25 mouse cellular contexts compared by ENCODE assay signal in the genomic region with DNA sequence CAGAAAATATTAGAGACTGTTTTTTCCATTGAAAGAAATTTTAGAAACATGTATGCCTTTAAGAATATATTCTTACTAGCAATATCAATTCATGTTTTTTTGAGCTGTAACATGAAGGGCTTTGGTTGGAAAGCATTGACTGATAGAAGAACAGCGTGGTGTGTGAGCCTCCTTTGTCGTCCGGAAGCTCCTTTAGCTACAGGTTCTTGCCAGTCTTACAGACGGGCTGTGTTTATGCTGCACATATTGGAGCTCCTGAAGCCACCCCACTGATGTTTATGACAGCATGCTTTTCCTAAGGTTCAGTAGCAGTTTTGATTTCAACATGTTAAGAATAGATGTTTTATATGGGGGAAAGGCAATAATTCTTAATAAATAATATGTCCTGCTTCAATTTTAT.
DNase-seq lines count a peak whose midpoint lies in the region; ATAC-seq and TF ChIP-seq lines count a peak whose summit lies in the region.
"Had no signal": no experiment of that assay in that cellular context is flagged by ENCODE, and none has a peak within 500 bp of the region (broad histone marks: within the 10 kb centered on the region; RNA-seq: fewer than 3 reads in every experiment).

No protein-coding gene starts in this region.

- H3K9me3 ChIP-seq in heart, embryonic 14.5 days (ENCODE audit: control insufficient read depth, low read length), result no peaks in the 10 kb centered on the region
- no peaks in the 10 kb centered on the region for H3K9me3 ChIP-seq in heart, embryonic 10.5 days
- H3K9me3 ChIP-seq in megakaryocyte, embryonic 14.5 days, result no peaks in the 10 kb centered on the region
- no peaks in the 10 kb centered on the region for H3K9me3 ChIP-seq in hindbrain, embryonic 14.5 days (ENCODE audit: control insufficient read depth, low read length)
- H3K9me3 ChIP-seq: intestine, embryonic 15.5 days; liver, embryonic 13.5 days; stomach, embryonic 15.5 days had no signal

- intact Hi-C loops in gastrocnemius, adult 2 months (cut with DNase I), result loop anchor here (5.0 kb wide), 1 partner anchor 43 kb away; no protein-coding TSS in a partner anchor

- H3K27ac ChIP-seq in gastrocnemius, adult 2 months, result peak overlapping the region; percentile 72; the same call in 1 of the 2 replicates
- peak overlapping the region in 1 of 2 experiments; percentile 47; a peak in 1 of 4 replicates for H3K27ac ChIP-seq in heart, embryonic 14.5 days (replicated peaks in 1 of 2; ENCODE audit: control insufficient read depth in 1 of 2, insufficient read depth in 1 of 2, low read depth in 2 of 2, low read length in 2 of 2)
- H3K27ac ChIP-seq in heart, embryonic 10.5 days, result no peak overlapping the region
- H3K27ac ChIP-seq in hindbrain, embryonic 14.5 days, result no peak overlapping the region
- H3K27ac ChIP-seq: hindbrain, postnatal 0 days; intestine, embryonic 15.5 days; liver, embryonic 13.5 days had no signal

- no peak overlapping the region; the same call in 1 of the 2 replicates for H3K9ac ChIP-seq in heart, embryonic 14.5 days (ENCODE audit: low read length)
- H3K9ac ChIP-seq in hindbrain, embryonic 14.5 days, result no peak overlapping the region
- H3K9ac ChIP-seq: intestine, embryonic 15.5 days; liver, embryonic 13.5 days; stomach, embryonic 15.5 days had no signal

- H3K27me3 ChIP-seq in heart, embryonic 14.5 days (ENCODE audit: control insufficient read depth, insufficient read depth, low read length), result no peaks in the 10 kb centered on the region
- H3K27me3 ChIP-seq in heart, embryonic 10.5 days (ENCODE audit: insufficient read depth, poor library complexity, severe bottlenecking), result no peaks in the 10 kb centered on the region
- H3K27me3 ChIP-seq in megakaryocyte, embryonic 14.5 days (replicated peaks), result no peaks in the 10 kb centered on the region
- no peaks in the 10 kb centered on the region for H3K27me3 ChIP-seq in hindbrain, embryonic 14.5 days (ENCODE audit: control insufficient read depth, insufficient read depth, low read length)
- H3K27me3 ChIP-seq: intestine, embryonic 15.5 days; liver, embryonic 13.5 days; Patski; stomach, embryonic 15.5 days had no signal

- no peak for ATAC-seq in heart, embryonic 14.5 days (ENCODE audit: insufficient number of reproducible peaks, insufficient read depth, low FRiP score, low read depth)
- no peak for ATAC-seq in megakaryocyte, adult 5-6 weeks (ENCODE audit: poor library complexity, severe bottlenecking)
- no peak for ATAC-seq in hindbrain, embryonic 14.5 days (ENCODE audit: low FRiP score)
- ATAC-seq: Patski had no signal

- 52% methylated on average over 4 of the region's 4 CpGs for WGBS in heart, embryonic 14.5 days
- WGBS in heart, embryonic 10.5 days, result 71% methylated on average over 4 of the region's 4 CpGs
- WGBS in hindbrain, embryonic 14.5 days, result 53% methylated on average over 4 of the region's 4 CpGs

- no peak for TF ChIP-seq CTCF in gastrocnemius, adult 2 months (IDR thresholded peaks at IDR 0.05)

- no peak overlapping the region for H3K4me3 ChIP-seq in gastrocnemius, adult 2 months
- H3K4me3 ChIP-seq in heart, embryonic 14.5 days (ENCODE audit: control insufficient read depth in 1 of 2, insufficient read depth in 1 of 2, low read depth in 1 of 2, low read length in 2 of 2), result peak overlapping the region in 1 of 2 experiments; percentile 14; a peak in 2 of 4 replicates
- H3K4me3 ChIP-seq in heart, embryonic 10.5 days, result no peak overlapping the region
- H3K4me3 ChIP-seq in megakaryocyte, embryonic 14.5 days (replicated peaks), result peak overlapping the region; percentile 53
- H3K4me3 ChIP-seq in hindbrain, embryonic 14.5 days (replicated peaks; ENCODE audit: low read length), result no peak overlapping the region
- H3K4me3 ChIP-seq: erythroblast, embryonic 14.5 days; intestine, embryonic 15.5 days; liver, embryonic 13.5 days; stomach, embryonic 15.5 days had no signal

- peaks cover 16 to 18% of the 10 kb centered on the region in 2 experiments for H3K4me1 ChIP-seq in heart, embryonic 14.5 days (ENCODE audit: control insufficient read depth in 2 of 2, insufficient read depth in 2 of 2, low read length in 2 of 2)
- peaks cover 42% of the 10 kb centered on the region for H3K4me1 ChIP-seq in heart, embryonic 10.5 days
- H3K4me1 ChIP-seq in megakaryocyte, embryonic 14.5 days, result peaks cover 54% of the 10 kb centered on the region
- H3K4me1 ChIP-seq in hindbrain, embryonic 14.5 days (replicated peaks; ENCODE audit: control insufficient read depth, insufficient read depth, low read length), result peaks cover 36% of the 10 kb centered on the region

- H3K36me3 ChIP-seq in heart, embryonic 14.5 days (ENCODE audit: control insufficient read depth, insufficient read depth, low read length), result no peaks in the 10 kb centered on the region
- H3K36me3 ChIP-seq in heart, embryonic 10.5 days, result no peaks in the 10 kb centered on the region
- no peaks in the 10 kb centered on the region for H3K36me3 ChIP-seq in megakaryocyte, embryonic 14.5 days (replicated peaks; ENCODE audit: low read length)
- H3K36me3 ChIP-seq in hindbrain, embryonic 14.5 days (replicated peaks; ENCODE audit: control insufficient read depth, insufficient read depth), result no peaks in the 10 kb centered on the region
- H3K36me3 ChIP-seq: intestine, embryonic 15.5 days; liver, embryonic 13.5 days; stomach, embryonic 15.5 days had no signal

- peak overlapping the region; percentile 50 for H3K4me2 ChIP-seq in heart, embryonic 14.5 days (ENCODE audit: low read length)
- H3K4me2 ChIP-seq in hindbrain, embryonic 14.5 days (replicated peaks), result no peak overlapping the region
- H3K4me2 ChIP-seq: intestine, embryonic 15.5 days; liver, embryonic 13.5 days; stomach, embryonic 15.5 days had no signal

- no peak for DNase-seq in gastrocnemius, adult 2 months
- DNase-seq in gastrocnemius, postnatal 25 days, result no peak
- no peak for DNase-seq in heart, embryonic 10.5 days (ENCODE audit: low spot score)
- no peak for DNase-seq in hindbrain, embryonic 14.5 days (ENCODE audit: low spot score)
- DNase-seq: adrenal gland, postnatal 10 days; cerebellum, adult 11-12 months; cerebellum, postnatal 10 days; gastrocnemius, postnatal 10 days; kidney, adult 2 months; kidney, postnatal 36 days; layer of hippocampus, postnatal 36 days; left cerebral cortex, postnatal 4 days; liver, embryonic 13.5 days; lung, adult 18-20 months; lung, postnatal 4 days; midbrain, embryonic 14.5 days; right cerebral cortex, postnatal 25 days had no signal
